Mouse (Mus musculus): Measurements from ENCODE around the gene Fam19a4.

- TF ChIP-seq CTCF (IDR thresholded peaks at IDR 0.05; ENCODE audit: extremely low read depth, insufficient read depth, low read length) (no peak), POLR2A (IDR thresholded peaks at IDR 0.05; ENCODE audit: extremely low read depth, insufficient read depth, low read length) (no peak)
Observed at GRCm38 (mm10) chr6:97101190-97101957, 41.2 kb upstream of the Fam19a4 start.

Data from cortical plate, adult 2 months (tissue).